Mouse (Mus musculus) megakaryocyte, embryonic 14.5 days (primary cell): Measurements from ENCODE around the gene Emc8.

Experiments used
- FLI1 ChIP-seq: IDR thresholded peaks from 2 replicates; pipeline ENCODE4 v1.6.1; 2012; ENCODE audit warnings: low read length, inconsistent platforms, mixed read lengths
- GATA1 ChIP-seq: IDR thresholded peaks from 3 replicates; pipeline ENCODE4 v1.6.1; 2012; ENCODE audit warnings: mixed read lengths, low read length, inconsistent platforms, borderline replicate concordance

DNA sequence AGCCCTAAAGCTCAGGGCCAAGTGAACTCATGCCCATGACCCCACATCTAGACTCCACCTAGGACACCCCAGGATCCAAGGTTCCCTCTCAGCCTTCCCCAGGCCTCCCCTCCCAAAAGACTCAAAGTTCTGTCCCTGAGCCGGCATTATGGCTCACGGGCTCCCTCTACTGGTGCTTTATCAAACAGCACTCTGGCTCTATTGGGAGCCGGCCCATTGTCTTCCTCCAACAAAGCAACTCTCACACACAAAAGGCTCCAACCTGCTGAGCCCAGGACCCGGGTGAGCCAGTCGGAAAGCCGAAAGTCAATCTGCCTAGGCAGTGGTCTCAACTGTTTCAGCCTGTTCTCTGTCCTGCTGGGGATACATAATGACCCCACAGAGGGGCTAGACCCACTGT, 50.3 kb downstream of the Emc8 start:
- TF ChIP-seq GATA1 (no peak), FLI1 (no peak)
